Mouse (Mus musculus) ES-Bruce4 (cell line): ENCODE measurements around the gene Grin1.

ENCODE experiments used
- CTCF ChIP-seq: IDR thresholded peaks from one replicate; pipeline ENCODE4 v1.8.1; 2011; ENCODE audit warnings: low read depth, low read length
- EP300 ChIP-seq: IDR thresholded peaks from 2 replicates; pipeline ENCODE4 v1.6.1; 2011; ENCODE audit warnings: low read depth, low read length; ENCODE audit not compliant: insufficient read depth
- POLR2A ChIP-seq: IDR thresholded peaks from one replicate; pipeline ENCODE4 v1.8.1; 2011; ENCODE audit warnings: low read length; ENCODE audit not compliant: insufficient read depth

DNA sequence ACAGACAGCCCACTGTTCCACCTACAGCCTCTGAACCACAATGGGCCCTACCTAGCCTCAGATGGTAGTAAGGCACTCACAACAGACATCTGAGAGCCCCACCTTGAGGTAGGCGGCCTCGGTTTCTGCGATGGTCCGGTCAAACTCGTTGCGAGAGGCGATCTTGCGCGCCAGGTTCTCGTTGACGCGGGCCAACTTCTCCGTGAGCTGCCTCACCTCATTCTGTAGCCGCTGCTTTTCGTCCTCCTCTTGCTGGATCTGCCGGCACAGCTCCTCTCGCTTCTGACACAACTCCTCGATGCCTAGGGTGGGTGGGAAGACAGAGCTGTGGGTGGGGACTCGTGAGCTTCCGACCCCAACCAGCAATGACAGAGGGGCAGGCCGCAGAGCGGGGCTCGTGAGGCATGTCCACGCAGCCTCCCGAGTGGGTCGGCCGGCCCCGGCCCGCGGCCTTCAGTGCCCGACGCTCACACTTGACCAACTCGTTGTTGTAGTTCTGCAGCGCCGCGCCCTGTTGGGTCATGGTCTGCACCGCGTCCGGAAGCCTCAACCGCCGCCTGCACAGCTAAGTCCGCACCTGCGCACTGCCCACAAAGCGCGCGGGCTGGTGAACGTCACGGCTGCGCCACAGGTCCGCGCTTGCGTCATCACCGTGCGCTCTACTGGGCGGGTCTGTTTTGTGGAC is 47.0 kb downstream of the Grin1 start, which contains the start of the genes Ssna1 and Anapc2:
- TF ChIP-seq CTCF (peak; percentile 16), POLR2A (peak; percentile 88), EP300 (peak; percentile 61)
